Mouse (Mus musculus): ENCODE measurements at regions not wholly inside any gene's neighbourhood (a gene's known extent, or its start where the extent isn't known, plus 50 kb on each side); places are given as distances from the start of the nearest gene placed in this dataset.

DNA sequence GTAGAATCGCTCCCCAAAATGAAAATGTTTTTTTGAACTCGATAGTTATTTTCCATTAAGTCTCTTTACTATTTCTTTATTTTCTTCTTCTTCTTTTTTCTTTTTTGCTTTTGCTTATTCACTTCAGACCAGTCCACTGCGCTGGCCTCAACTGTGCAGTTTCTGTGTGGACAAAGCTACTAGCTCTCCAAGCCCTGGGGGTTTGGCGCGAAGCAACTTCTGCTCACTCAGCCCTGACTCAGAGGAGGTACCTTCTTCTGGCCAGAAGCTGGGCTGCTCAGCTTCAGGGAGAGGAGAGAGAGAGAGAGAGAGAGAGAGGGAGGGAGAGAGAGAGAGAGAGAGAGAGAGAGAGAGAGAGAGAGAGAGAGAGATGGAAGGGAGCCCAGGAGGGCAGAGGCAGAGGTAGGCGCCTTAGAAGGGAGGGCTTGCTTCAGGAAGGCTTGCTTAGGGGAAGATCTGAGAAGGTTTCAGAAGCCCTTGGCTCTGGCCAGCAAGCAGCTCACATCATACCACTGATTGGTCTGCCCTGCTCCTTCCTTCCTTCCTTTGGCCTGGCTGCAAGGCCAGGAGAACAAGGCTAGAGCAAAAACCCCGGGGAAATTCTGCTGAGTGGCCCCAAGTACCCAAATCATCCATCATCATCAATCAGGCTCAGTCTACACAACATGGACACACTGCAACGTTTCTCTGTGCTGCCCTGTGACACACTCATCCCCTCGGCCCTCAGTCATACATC lies 160.5 kb upstream of the Sox9 start:
- DNase-seq = no peak

DNA sequence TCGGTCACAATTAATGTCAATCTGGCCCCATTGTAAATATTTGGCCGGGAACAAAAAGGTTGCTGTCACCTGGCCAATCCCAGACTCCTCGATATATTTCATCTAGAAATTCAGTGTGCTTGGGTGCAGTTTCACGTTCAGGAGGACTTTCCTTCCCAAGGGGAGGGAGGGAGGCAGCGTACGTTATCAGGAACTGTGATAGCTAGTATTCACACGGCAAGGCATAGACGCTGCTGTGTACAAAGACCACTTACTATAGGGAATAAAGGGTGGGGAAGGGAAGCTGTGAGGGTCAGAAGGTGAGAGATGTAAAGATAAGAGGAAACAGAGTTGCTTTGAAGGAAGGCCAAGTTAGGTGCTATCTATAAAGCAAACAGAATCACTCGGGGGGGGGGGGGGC lies 132.7 kb upstream of the Sox9 start:
- DNase-seq = no peak

DNA sequence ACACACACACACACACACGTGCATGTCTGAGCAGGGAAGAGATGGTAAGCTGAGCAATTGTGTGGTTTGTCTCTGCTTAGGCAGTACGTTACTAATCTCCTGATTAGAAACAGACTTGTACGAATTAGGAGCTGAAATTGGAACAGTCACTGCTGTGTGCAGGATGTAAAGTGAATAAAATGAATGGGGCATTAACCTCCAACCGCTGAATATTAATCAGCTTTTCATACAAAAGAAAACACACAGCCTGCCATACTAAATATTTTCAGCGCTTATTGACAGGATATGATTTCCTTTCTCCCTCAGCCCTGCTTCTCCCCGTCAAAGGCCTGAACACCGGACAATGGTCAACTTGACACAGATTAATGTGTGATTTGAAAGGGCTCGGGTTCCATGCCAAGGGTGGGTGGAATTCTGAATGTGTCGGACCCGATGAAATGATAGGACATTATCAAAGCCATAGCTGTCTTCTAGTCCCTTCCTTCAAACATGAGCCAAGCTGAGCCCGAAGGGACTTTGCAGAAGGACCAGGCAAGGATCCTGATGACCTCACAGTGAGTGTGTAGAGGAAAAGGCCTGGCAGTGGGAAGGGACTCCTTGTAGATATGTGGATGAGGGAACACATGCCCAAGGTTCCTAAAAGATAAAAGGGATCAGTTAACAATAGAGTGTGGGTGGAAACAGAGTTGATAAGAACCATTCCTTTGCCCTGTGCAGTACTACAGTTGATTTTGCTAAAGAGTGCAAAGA lies 124.4 kb upstream of the Sox9 start:
- peak; percentile 4 for DNase-seq

DNA sequence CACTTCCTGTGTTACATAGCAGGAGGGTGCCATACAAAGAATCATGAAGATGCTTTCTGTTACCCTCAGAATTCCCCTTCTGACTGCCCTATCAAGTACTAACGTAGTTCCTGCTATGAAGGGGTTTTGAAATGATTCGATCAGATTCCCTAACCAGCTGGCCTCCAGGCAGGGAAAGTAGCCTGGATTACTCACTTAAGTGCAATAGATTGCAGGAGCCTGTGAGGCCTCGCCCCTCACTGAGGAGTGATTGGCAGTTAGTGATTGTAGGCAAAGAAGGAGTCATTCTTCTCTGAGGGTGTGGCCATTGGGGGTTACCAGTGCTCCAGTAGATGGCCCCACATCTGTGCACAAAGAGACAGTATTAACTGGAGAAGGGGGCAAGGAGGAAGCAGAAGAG lies 122.1 kb upstream of the Sox9 start:
- no peak for DNase-seq

DNA sequence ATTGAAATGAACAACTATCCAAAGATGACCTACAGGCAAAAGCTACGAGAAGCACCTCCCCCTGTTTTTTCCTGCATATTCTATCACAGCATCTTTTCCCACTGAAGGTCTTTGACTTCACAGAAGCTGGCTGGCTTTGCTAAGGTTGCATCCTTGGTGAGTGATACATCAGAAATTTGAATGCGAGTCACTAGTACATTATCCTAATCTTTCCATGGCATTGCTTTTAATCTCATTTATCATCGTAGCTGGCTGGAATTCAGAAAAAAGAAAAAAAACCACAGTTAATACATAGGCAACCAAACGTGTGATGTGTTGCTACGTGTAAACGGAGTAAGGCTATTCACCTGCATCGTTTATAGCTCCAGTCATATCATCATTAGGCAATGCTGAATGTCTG lies 120.6 kb upstream of the Sox9 start:
- DNase-seq = no peak

DNA sequence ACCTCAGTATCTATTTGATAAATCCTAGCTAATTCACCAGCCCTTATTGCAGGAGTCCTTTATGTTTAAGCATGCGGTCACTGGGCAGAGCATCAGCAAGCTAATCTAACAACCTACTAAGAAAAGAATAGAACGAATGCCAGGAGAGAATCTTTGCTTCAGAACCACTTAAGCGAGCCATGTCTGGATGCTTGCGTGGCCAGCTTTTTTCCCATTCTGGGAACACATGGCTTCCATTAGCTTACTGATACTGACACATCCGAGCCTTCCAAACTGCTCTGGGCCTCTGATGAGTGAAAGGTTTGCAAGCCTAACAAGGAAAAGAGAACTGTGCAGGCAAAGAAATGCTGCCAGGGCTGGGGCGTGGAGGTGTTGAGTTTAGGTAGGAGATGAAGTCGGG lies 114.7 kb upstream of the Sox9 start:
- DNase-seq = no peak

DNA sequence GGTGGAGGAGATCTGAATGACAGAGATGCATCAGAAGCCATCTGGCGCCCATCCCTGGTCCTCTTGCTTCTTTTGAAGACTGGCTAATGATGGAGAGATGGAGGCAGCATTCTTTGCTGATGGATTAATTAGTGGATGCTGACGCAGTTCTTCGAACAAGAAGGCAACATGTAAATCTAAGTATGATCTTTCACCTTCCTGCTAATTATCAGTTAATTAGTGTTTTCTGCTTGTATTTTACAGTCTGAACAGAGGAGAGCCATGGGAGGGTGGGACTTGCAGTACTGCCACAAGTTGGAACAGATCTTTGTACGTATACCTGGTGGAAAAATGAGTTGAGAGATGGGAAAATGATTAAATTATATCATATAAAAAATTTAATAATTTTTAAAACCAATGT lies 109.9 kb upstream of the Sox9 start:
- DNase-seq = no peak

DNA sequence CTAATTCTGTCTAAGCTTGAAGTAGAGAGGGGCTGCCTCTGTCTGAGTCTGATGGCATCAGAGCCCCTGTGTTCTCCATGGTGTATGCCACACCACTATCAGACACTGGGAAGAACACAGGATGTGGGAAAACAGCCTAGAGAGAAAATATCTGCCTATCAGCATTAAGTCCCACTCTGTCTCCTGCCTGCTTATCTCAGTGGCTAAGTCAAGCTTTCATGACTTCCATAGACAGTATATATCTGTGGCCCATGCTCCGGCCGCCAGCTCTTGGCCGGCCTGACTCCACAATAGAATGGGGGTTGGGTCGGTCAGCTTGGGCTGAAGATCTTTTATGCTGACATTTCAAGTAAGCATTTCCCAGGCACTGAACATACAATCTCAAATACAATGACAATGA lies 92.0 kb upstream of the Sox9 start:
- no peak for DNase-seq

DNA sequence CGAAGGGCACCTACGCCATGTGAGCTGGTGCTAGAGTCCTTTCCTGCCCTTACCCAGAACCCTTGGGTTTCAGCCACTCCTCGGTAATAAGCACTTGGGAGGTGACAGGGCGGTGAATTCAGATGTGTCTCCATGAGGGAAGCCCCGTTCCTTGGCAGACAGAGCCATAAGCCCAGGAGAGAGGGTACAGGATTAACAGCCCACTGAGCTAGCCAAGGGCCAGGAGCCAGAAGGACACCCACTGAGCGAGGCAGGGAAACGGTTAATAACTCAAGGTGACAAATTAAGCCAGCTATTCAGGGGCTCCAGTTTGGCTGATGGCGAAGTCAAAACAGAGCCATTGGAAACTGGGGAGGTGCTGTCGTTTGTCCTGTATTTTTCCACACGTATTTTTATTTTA lies 75.9 kb upstream of the Sox9 start:
- no peak for DNase-seq

DNA sequence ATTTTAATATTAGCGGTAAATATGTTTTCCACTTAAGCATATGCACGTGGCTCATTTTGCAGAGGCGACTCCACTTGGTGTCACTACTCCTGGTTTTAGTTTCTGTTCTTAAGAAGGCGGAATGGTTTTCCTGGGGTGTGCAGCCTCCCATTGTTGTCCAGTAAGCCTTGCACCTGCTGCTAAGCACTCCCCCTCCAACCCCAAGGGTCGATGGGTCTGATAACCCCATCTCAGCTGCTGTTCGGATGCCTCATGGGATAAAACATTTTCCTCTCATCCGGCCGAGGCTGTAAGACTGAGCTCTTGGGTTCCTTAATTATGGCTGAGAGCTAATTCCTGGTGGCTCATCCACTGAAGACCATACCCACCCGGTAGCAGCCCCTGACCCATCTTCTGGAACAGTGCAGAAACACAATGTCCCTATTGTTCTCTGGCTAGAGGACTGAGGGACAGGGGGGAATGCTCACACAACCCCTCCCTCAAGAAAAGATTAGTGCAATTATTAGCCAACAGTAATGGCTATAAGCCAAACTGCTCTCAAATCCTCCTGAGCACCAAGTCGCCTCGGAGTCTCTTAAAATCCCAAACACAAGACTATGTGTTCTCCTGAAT lies 73.8 kb upstream of the Sox9 start:
- no peak for DNase-seq

DNA sequence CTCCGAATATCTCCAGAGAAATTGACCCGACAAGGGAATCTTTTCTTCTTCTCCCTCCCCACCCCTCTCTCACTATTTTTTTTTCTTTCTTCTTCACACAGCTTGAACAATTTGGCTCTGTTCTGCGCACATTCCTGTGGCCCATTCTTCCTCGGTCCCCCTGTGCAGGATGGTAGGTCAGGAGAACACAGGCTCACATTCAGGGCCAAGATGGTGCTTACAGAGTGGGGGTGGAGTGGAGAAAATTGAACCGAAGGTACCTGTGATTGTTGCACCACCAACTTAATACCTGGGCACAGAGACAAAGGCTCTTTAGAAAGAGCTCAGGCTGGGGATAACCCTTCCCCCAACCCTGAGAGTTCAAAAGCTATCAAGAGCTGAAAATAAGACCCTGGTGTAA lies 70.4 kb upstream of the Sox9 start:
- DNase-seq = no peak

DNA sequence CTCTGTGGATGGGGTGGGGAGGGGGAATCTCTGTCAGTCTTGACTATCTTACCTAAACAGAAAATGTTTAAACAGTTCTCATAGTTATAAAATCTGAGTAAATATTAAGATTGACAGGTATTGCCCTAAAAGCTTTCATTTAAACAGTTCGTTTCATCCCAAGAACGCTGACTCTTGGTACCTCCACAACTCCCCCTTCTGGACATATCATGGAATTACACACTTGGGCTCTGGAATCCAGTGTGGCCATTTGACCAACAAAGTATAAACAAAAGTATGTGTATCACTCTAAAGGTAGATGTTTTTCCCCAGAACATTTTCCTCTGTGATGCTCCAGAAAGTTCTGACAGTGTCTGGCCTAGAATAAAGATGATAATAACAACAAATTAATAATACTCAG lies 63.5 kb upstream of the Sox9 start:
- no peak for DNase-seq

DNA sequence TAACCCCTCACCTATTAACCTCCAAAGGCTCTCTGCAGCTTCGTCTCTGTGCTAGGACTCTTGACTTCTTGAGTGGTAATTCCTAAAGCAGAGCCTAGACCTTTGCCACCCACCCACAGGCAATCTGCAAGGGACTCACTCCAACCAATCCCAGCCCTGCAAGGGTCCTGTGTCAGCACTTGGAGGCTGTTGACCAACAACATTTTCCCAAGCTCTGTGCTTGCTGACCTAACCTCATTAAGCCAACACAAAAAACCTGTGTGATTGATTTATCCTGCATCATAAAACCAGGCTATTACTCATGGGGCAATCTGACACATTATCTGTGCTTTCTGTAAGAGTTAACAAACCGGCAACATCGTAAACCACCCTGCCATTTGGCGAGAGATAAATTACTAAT lies 61.4 kb upstream of the Sox9 start:
- DNase-seq = no peak

DNA sequence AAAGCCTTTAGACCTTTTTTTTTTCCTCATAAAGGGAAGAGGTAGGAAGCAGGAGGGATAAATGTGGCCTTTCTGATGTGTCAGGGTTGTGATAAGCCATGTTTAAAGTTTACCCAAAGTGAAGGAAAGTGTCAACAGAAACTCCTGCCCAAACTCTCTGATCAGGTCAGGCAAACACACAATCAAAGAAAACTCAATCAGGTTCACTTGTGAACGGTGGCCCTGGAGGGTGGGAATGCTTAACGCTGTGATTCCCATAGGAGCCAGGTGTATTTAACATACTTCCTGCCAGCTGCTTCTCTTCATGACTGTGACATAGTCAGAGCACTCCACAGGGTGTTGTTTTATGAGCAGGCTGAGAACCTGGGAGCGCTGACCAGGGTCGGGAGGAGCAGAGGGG lies 59.1 kb upstream of the Sox9 start:
- no peak for DNase-seq

DNA sequence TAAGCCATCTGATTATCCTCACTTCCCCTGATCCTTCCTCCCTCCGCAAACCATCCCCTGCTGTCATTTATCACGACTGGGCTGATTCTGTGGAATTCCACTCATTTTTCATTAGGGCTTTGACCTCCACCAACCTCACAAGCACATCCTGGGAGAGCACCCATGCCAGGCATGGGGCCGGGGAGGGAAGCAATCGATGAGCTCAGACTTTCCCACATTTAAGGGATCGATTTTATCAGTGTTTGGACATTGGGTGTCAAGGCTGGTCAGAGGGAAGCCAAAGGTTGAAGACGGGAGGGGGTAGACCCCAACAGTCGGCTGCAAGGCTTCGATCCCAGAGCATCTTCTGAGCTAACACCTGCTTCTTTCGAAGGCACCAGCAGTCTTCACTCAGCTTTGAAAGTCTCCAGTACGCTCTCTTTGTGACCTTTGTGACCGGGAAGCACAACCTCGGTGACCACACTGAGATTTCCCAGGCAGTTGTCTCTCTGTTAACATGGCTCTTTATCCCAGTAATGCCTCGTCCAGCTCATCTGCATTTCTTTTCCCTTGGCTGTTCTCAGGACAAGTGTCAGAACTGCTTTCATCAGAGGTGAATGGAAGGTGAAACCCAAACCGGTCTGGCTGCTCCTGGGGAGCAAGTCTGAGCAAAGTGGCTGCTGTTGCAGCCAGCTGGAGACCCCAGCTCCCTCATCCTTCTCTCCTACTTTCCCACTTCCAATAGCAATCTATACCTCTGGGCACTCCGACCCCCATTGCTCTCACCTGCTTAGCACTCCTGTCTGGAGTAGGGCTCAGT lies 53.7 kb upstream of the Sox9 start:
- no peak for DNase-seq
